Mouse (Mus musculus) embryonic facial prominence, embryonic 13.5 days (tissue): ENCODE measurements around the gene Man2a1. TPM values are rescaled to one million over a fixed set of nuclear protein-coding genes. Genes with fewer than 3 reads are reported as not detected.

Experiments
- ATAC-seq: fragments of 200-750 bp; cut with Nextera tagmentation; 2 replicates; pipeline ENCODE4 v1.8.0; 2017; ENCODE audit warnings: low read depth; ENCODE audit not compliant: insufficient number of reproducible peaks, insufficient read depth, low FRiP score, low TSS enrichment
- H3K27ac ChIP-seq: fragments of 300-500 bp; sonication (generic); 2 replicates; pipeline ENCODE4 v1.5.1; 2015; ENCODE audit warnings: moderate library complexity, mild to moderate bottlenecking, inconsistent platforms
- H3K27me3 ChIP-seq: fragments of 300-500 bp; sonication (generic); 2 replicates; pipeline ENCODE4 v1.6.1; 2015; ENCODE audit warnings: mild to moderate bottlenecking, inconsistent platforms
- H3K36me3 ChIP-seq: fragments of 300-500 bp; sonication (generic); 2 replicates; pipeline ENCODE4 v1.6.1; 2015; ENCODE audit warnings: mild to moderate bottlenecking, inconsistent platforms
- H3K4me1 ChIP-seq: fragments of 300-500 bp; sonication (generic); 2 replicates; pipeline ENCODE4 v1.6.1; 2015; ENCODE audit warnings: inconsistent platforms
- H3K4me2 ChIP-seq: fragments of 300-500 bp; sonication (generic); 2 replicates; pipeline ENCODE4 v1.6.1; 2015; ENCODE audit warnings: moderate library complexity, mild to moderate bottlenecking, inconsistent platforms
- H3K4me3 ChIP-seq: fragments of 300-500 bp; sonication (generic); 2 replicates; pipeline ENCODE4 v1.5.1; 2015; ENCODE audit warnings: mild to moderate bottlenecking, inconsistent platforms
- H3K9ac ChIP-seq: fragments of 300-500 bp; sonication (generic); 2 replicates; pipeline ENCODE4 v1.6.1; 2015; ENCODE audit warnings: mild to moderate bottlenecking, inconsistent platforms
- H3K9me3 ChIP-seq: fragments of 300-500 bp; sonication (generic); 2 replicates; pipeline ENCODE4 v1.6.1; 2016; ENCODE audit warnings: inconsistent platforms
- WGBS: fragments of 180-500 bp; shearing (Covaris S2); methylation state at CpG from one replicate; pipeline ENCODE4 v1.1.7; 2015; ENCODE audit warnings: mixed read lengths; 5-methylcytosine and 5-hydroxymethylcytosine counted together
- polyA plus RNA-seq: library from polyadenylated mRNA; unstranded; fragments of >200 nt; fragmentation: Nextera tagmentation; extraction: Ambion mirVana; gene quantifications from 2 replicates; pipeline ENCODE4 v1.2.1, GENCODE M21; 2015

The Man2a1 gene
- polyA plus RNA-seq, 1 experiment from 2014 or later, result 10.0 TPM

DNA sequence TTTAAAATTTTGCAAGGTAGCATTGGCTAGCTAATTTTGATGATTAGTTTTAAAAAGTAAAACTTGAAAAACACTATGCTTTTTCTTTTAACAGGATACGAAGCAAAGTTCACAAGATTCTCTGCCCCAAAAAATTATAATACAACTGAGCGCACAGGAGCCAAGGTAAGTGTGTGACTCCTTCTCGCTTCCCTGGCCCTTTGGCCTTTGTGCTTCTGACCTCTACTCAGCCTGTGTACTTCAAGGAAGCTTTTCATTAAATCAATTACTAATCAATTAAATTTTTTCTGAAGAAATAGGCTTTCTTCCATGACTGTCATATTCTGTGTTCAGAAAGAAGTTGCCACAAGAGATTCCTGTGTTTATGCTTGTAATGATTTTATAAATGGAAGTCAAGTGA is 80.9 kb downstream of the Man2a1 start:
- Histone ChIP-seq H3K36me3 (peaks cover 10% of the 10 kb centered on the region), H3K27ac (no peak overlapping the region), H3K4me1 (no peaks in the 10 kb centered on the region), H3K4me3 (no peak overlapping the region), H3K9me3 (no peaks in the 10 kb centered on the region), H3K4me2 (no peak overlapping the region), H3K9ac (no peak overlapping the region), H3K27me3 (no peaks in the 10 kb centered on the region)
- 94% methylated on average over 3 of the region's 3 CpGs for WGBS
- ATAC-seq, result no peak

DNA sequence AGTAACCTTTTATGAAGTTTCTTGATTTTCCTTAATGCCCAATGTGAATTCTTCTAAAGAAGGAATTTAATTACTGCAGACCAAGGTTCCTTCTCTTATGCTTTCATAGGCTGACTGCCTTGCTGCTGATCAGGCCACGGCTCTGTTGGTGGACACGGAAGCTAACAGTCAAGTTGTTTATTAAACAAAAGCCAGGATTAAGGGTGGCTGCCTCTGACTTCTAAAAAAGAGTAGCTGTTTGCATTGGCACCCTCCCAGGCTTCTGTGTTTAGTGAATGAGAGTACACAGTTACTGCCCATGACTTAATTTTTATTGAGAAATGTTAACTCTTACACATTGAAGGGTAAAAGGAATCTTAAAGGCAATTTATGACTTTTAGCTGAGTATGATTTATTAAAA is 81.4 kb downstream of the Man2a1 start:
- Histone ChIP-seq H3K27ac (no peak overlapping the region), H3K36me3 (peaks cover 10% of the 10 kb centered on the region), H3K4me3 (no peak overlapping the region), H3K27me3 (no peaks in the 10 kb centered on the region), H3K9ac (no peak overlapping the region), H3K9me3 (no peaks in the 10 kb centered on the region), H3K4me2 (no peak overlapping the region), H3K4me1 (no peaks in the 10 kb centered on the region)
- ATAC-seq, result no peak
- WGBS, result 79% methylated on average over 2 of the region's 2 CpGs

DNA sequence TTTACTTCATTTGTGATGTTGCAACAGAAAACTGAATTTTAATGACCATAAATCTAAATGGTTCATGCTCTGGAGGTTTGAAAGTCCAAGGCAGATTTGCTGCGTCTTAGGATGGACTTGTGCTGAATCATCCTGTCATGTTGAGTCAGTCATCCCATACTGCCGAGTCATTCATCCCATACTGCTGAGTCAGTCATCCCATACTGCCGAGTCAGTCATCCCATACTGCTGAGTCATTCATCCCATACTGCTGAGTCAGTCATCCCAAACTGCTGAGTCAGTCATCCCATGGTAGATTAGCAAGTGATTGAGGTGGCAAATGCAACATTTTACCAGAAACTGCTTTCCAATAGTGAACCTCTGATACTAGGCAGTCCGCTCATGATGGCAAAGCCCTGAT is 83.6 kb downstream of the Man2a1 start:
- H3K36me3 ChIP-seq, result peaks cover 13% of the 10 kb centered on the region
- H3K4me1 ChIP-seq, result no peaks in the 10 kb centered on the region
- no peak overlapping the region for H3K4me3 ChIP-seq
- ATAC-seq, result no peak
- H3K9me3 ChIP-seq, result no peaks in the 10 kb centered on the region
- H3K27me3 ChIP-seq, result no peaks in the 10 kb centered on the region
- H3K9ac ChIP-seq, result no peak overlapping the region
- 96% methylated on average over 4 of the region's 4 CpGs for WGBS
- H3K4me2 ChIP-seq, result no peak overlapping the region
- H3K27ac ChIP-seq, result no peak overlapping the region

- H3K4me3 ChIP-seq, result no peak overlapping the region
- H3K36me3 ChIP-seq, result peaks cover 26% of the 10 kb centered on the region
- H3K27me3 ChIP-seq, result no peaks in the 10 kb centered on the region
- no peak for ATAC-seq
- H3K9ac ChIP-seq, result no peak overlapping the region
- H3K4me2 ChIP-seq, result no peak overlapping the region
- 92% methylated on average over 6 of the region's 6 CpGs for WGBS
- no peak overlapping the region for H3K27ac ChIP-seq
- H3K4me1 ChIP-seq, result no peaks in the 10 kb centered on the region
- H3K9me3 ChIP-seq, result peaks cover 10% of the 10 kb centered on the region
Measured at GRCm38 (mm10) chr17:64685216-64685903, 84.8 kb downstream of the Man2a1 start.

GRCm38 (mm10) chr17:64689614-64690013 is 89.1 kb downstream of the Man2a1 start:
- ATAC-seq, result no peak
- peaks cover 30% of the 10 kb centered on the region for H3K36me3 ChIP-seq
- H3K4me1 ChIP-seq, result no peaks in the 10 kb centered on the region
- H3K9me3 ChIP-seq, result peaks cover 13% of the 10 kb centered on the region
- no peak overlapping the region for H3K4me2 ChIP-seq
- WGBS, result 93% methylated on average over 3 of the region's 3 CpGs
- H3K27ac ChIP-seq, result no peak overlapping the region
- H3K4me3 ChIP-seq, result no peak overlapping the region
- H3K27me3 ChIP-seq, result no peaks in the 10 kb centered on the region
- no peak overlapping the region for H3K9ac ChIP-seq

DNA sequence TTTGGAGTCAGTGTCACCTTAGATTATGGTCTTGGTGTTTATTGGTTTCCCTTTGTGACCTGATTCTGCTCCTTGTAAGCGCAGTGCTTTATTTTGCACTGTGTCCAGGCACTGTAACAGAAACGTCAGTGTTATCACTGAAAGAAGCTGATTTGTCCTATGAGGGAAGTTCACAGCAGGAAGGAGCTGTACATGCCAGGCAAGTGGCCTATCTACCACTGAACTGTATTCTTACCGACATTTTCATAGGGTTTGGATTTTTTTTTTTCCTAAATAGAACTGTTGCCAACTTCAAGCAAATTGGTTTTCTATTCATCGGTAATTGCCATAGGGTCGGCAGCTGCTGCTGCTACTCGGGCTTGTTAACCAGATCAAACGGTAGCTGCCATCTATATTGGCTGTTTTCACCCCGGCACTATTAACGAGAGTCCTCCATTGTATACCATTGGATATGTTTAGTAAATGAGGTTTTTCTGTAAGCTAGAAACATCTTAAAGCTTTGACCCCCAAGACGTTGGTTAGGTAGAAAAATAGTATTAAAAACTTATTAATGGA is 96.8 kb downstream of the Man2a1 start:
- H3K4me2 ChIP-seq, result no peak overlapping the region
- no peak overlapping the region for H3K9ac ChIP-seq
- H3K36me3 ChIP-seq, result peaks cover 7% of the 10 kb centered on the region
- WGBS, result 85% methylated on average over 10 of the region's 10 CpGs
- H3K27ac ChIP-seq, result no peak overlapping the region
- no peaks in the 10 kb centered on the region for H3K9me3 ChIP-seq
- no peaks in the 10 kb centered on the region for H3K27me3 ChIP-seq
- H3K4me3 ChIP-seq, result no peak overlapping the region
- ATAC-seq, result no peak
- no peaks in the 10 kb centered on the region for H3K4me1 ChIP-seq

- Histone ChIP-seq H3K4me1 (peaks cover 1% of the 10 kb centered on the region; the same call in 1 of the 2 replicates), H3K9me3 (no peaks in the 10 kb centered on the region), H3K4me3 (no peak overlapping the region), H3K4me2 (no peak overlapping the region), H3K27me3 (no peaks in the 10 kb centered on the region), H3K27ac (no peak overlapping the region), H3K9ac (no peak overlapping the region), H3K36me3 (peaks cover 7% of the 10 kb centered on the region)
- 85% methylated on average over 8 of the region's 8 CpGs for WGBS
- ATAC-seq, result no peak
Measured at GRCm38 (mm10) chr17:64698516-64698915, 98.0 kb downstream of the Man2a1 start.

GRCm38 (mm10) chr17:64703649-64704230 is 103.2 kb downstream of the Man2a1 start:
- no peaks in the 10 kb centered on the region for H3K27me3 ChIP-seq
- no peak overlapping the region for H3K9ac ChIP-seq
- H3K4me2 ChIP-seq, result no peak overlapping the region
- no peaks in the 10 kb centered on the region for H3K9me3 ChIP-seq
- H3K36me3 ChIP-seq, result peaks cover 4% of the 10 kb centered on the region; the same call in 1 of the 2 replicates
- H3K4me1 ChIP-seq, result peaks cover 3% of the 10 kb centered on the region; the same call in 1 of the 2 replicates
- H3K4me3 ChIP-seq, result no peak overlapping the region
- H3K27ac ChIP-seq, result no peak overlapping the region
- no peak for ATAC-seq
- WGBS, result 49% methylated on average over 4 of the region's 4 CpGs

DNA sequence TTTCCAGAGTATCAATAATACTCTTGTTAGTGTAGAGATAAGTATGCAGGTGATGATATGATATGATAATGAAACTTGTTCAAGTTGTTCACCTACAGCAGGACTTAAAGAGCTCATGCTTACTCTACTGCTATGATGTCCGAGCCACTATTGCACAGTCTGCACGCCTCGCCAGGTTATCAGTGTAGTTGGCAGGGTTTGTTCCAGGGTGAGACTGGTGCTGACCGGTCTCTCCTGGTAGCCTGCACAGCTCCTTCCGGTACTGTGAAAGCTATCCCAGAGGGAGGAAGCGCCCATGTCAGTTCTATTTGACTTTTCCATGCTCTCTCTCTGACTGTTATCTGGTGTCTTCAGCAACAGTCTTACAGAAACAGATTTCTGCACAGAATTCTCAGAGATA is 107.0 kb downstream of the Man2a1 start:
- H3K4me1 ChIP-seq, result peaks cover 3% of the 10 kb centered on the region; the same call in 1 of the 2 replicates
- no peak overlapping the region for H3K27ac ChIP-seq
- no peaks in the 10 kb centered on the region for H3K27me3 ChIP-seq
- H3K36me3 ChIP-seq, result peaks cover 11% of the 10 kb centered on the region
- ATAC-seq, result no peak
- H3K9ac ChIP-seq, result no peak overlapping the region
- no peaks in the 10 kb centered on the region for H3K9me3 ChIP-seq
- no peak overlapping the region for H3K4me3 ChIP-seq
- H3K4me2 ChIP-seq, result no peak overlapping the region
- 93% methylated on average over 6 of the region's 6 CpGs for WGBS

DNA sequence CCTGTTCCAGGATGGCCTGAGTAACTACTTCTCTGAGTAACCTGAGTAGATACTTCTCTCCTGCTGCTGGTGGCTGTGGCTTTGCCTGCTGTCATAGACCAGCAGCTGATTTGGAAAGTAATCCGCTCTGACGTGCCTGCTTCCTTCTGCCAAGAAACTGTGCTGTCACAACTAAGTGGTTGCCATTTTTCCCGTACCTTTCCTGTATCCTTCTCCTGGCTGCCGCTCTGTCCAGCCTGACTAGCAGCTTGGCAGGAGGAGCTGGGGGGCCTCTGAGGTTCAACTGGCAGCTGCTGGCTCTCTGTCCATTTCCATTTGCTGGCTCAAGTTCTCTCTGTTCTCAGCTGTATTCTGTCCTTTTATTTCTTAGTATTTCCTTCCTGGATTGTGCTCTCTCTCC is 115.8 kb downstream of the Man2a1 start:
- H3K4me1 ChIP-seq, result peaks cover 7% of the 10 kb centered on the region
- peaks cover 29% of the 10 kb centered on the region for H3K36me3 ChIP-seq
- WGBS, result 51% methylated on average over 4 of the region's 4 CpGs
- H3K4me2 ChIP-seq, result no peak overlapping the region
- H3K9ac ChIP-seq, result no peak overlapping the region
- 0 out of 2 replicates have a peak, but pooled peaks have one; percentile 26 for ATAC-seq
- H3K9me3 ChIP-seq, result no peaks in the 10 kb centered on the region
- no peak overlapping the region for H3K4me3 ChIP-seq
- no peaks in the 10 kb centered on the region for H3K27me3 ChIP-seq
- H3K27ac ChIP-seq, result 0 out of 2 replicates have a peak overlapping the region, but pooled peaks have one; percentile 22

GRCm38 (mm10) chr17:64719760-64720159 is 119.2 kb downstream of the Man2a1 start:
- ATAC-seq, result no peak
- H3K27me3 ChIP-seq, result no peaks in the 10 kb centered on the region
- peaks cover 14% of the 10 kb centered on the region for H3K36me3 ChIP-seq
- H3K4me3 ChIP-seq, result no peak overlapping the region
- H3K4me1 ChIP-seq, result peaks cover 7% of the 10 kb centered on the region
- H3K9ac ChIP-seq, result no peak overlapping the region
- 64% methylated on average over 5 of the region's 5 CpGs for WGBS
- no peaks in the 10 kb centered on the region for H3K9me3 ChIP-seq
- H3K27ac ChIP-seq, result no peak overlapping the region
- no peak overlapping the region for H3K4me2 ChIP-seq

- no peaks in the 10 kb centered on the region for H3K9me3 ChIP-seq
- ATAC-seq, result no peak
- H3K4me2 ChIP-seq, result no peak overlapping the region
- 84% methylated on average over 5 of the region's 5 CpGs for WGBS
- peaks cover 5% of the 10 kb centered on the region for H3K4me1 ChIP-seq
- peaks cover 16% of the 10 kb centered on the region for H3K36me3 ChIP-seq
- H3K27ac ChIP-seq, result no peak overlapping the region
- H3K4me3 ChIP-seq, result no peak overlapping the region
- H3K27me3 ChIP-seq, result no peaks in the 10 kb centered on the region
- H3K9ac ChIP-seq, result no peak overlapping the region
Measured at GRCm38 (mm10) chr17:64721112-64721511, 120.6 kb downstream of the Man2a1 start.
